Mouse (Mus musculus) MEL (cell line): ENCODE measurements around the gene Atp1a1. TPM values are rescaled to one million over a fixed set of nuclear protein-coding genes. Genes with fewer than 3 reads are reported as not detected.

Experiments used
- DNase-seq: peaks from one replicate; pipeline ENCODE4 v3.0.0; 2011; ENCODE audit warnings: low read depth, low spot score
- H3K27ac ChIP-seq: 2 replicates; pipeline ENCODE4 v1.5.1; 2012; ENCODE audit warnings: low read depth, mild to moderate bottlenecking, control low read depth, low read length, moderate library complexity; ENCODE audit not compliant: control insufficient read depth
- H3K27me3 ChIP-seq, 2 experiments: fragments of 150-350 bp in 1 of 2; sonication (generic) in 1 of 2; 2 replicates each; pipeline ENCODE4 v1.6.1; 2012; ENCODE audit warnings: low read length in 2 of 2, mild to moderate bottlenecking in 2 of 2, improper control_type of control experiment in 1 of 2, moderate library complexity in 1 of 2; ENCODE audit not compliant: insufficient read depth in 2 of 2, control insufficient read depth in 1 of 2
- H3K36me3 ChIP-seq, 2 experiments: 2 replicates each; pipeline ENCODE4 v1.6.1; 2012 to 2014; ENCODE audit warnings: low read length in 2 of 2, improper control_type of control experiment in 1 of 2, inconsistent platforms in 1 of 2, mild to moderate bottlenecking in 1 of 2; ENCODE audit not compliant: insufficient read depth in 2 of 2, control insufficient read depth in 1 of 2
- H3K4me1 ChIP-seq, 2 experiments: fragments of 150-350 bp in 1 of 2; sonication (generic) in 1 of 2; 2 replicates each; pipeline ENCODE4 v1.6.1; 2012; ENCODE audit warnings: low read length in 2 of 2, improper control_type of control experiment in 1 of 2, mild to moderate bottlenecking in 1 of 2; ENCODE audit not compliant: insufficient read depth in 2 of 2, control insufficient read depth in 1 of 2
- H3K4me3 ChIP-seq, 2 experiments: fragments of 150-350 bp in 1 of 2; sonication (generic) in 1 of 2; 2 replicates each; pipeline ENCODE4 v1.5.1; 2012; ENCODE audit warnings: low read depth in 2 of 2, low read length in 2 of 2, mild to moderate bottlenecking in 2 of 2, moderate library complexity in 2 of 2, control low read depth in 1 of 2, improper control_type of control experiment in 1 of 2; ENCODE audit not compliant: control insufficient read depth in 1 of 2, insufficient read depth in 1 of 2
- H3K79me2 ChIP-seq: 2 replicates; pipeline ENCODE4 v1.6.1; 2012; ENCODE audit warnings: mild to moderate bottlenecking, low read length, moderate library complexity; ENCODE audit not compliant: control insufficient read depth, poor library complexity, insufficient read depth
- H3K9ac ChIP-seq: 2 replicates; pipeline ENCODE4 v1.6.1; 2012; ENCODE audit warnings: low read depth, mild to moderate bottlenecking, control low read depth, low read length, moderate library complexity; ENCODE audit not compliant: control insufficient read depth, poor library complexity, severe bottlenecking
- H3K9me3 ChIP-seq: fragments of 150-350 bp; sonication (generic); replicated peaks from 2 replicates; pipeline ENCODE4 v1.6.1; 2012; ENCODE audit warnings: mild to moderate bottlenecking, low read length, improper control_type of control experiment, moderate library complexity; ENCODE audit not compliant: insufficient read depth
- GATA1 ChIP-seq: IDR thresholded peaks from 2 replicates; pipeline ENCODE4 v1.6.1; 2011; ENCODE audit warnings: low read depth, low read length, improper control_type of control experiment
- MAFK ChIP-seq: IDR thresholded peaks from 2 replicates; pipeline ENCODE4 v1.6.1; 2011; ENCODE audit warnings: low read depth, mild to moderate bottlenecking, low read length, improper control_type of control experiment, borderline replicate concordance
- MAX ChIP-seq: IDR thresholded peaks from 2 replicates; pipeline ENCODE4 v1.6.1; 2011; ENCODE audit warnings: low read length, improper control_type of control experiment
- MAZ ChIP-seq: IDR thresholded peaks from 2 replicates; pipeline ENCODE4 v1.6.1; 2012; ENCODE audit warnings: low read depth, mild to moderate bottlenecking, inconsistent platforms, low read length, improper control_type of control experiment
- MYB ChIP-seq: IDR thresholded peaks from 2 replicates; pipeline ENCODE4 v1.6.1; 2011; ENCODE audit warnings: mild to moderate bottlenecking, low read depth, low read length, improper control_type of control experiment
- MYC ChIP-seq: IDR thresholded peaks from 2 replicates; pipeline ENCODE4 v1.6.1; 2011; ENCODE audit warnings: low read depth, mild to moderate bottlenecking, low read length, improper control_type of control experiment, moderate library complexity
- NELFE ChIP-seq: IDR thresholded peaks from 2 replicates; pipeline ENCODE4 v1.6.1; 2011; ENCODE audit warnings: low read depth, low read length, improper control_type of control experiment
- NRF1 ChIP-seq: IDR thresholded peaks from 2 replicates; pipeline ENCODE4 v1.6.1; 2014; ENCODE audit warnings: low read depth, mild to moderate bottlenecking, inconsistent platforms, low read length, improper control_type of control experiment, moderate library complexity; ENCODE audit not compliant: poor library complexity, insufficient read depth, severe bottlenecking
- POLR2A ChIP-seq, 2 experiments: IDR thresholded peaks; 2 replicates each; pipeline ENCODE4 v1.6.1; 2011 to 2012; ENCODE audit warnings: low read length in 2 of 2, mild to moderate bottlenecking in 2 of 2, control low read depth in 1 of 2, improper control_type of control experiment in 1 of 2, low read depth in 1 of 2, moderate library complexity in 1 of 2; ENCODE audit not compliant: control insufficient read depth in 1 of 2, insufficient read depth in 1 of 2, poor library complexity in 1 of 2
- POLR2AphosphoS2 ChIP-seq: IDR thresholded peaks from 2 replicates; pipeline ENCODE4 v1.6.1; 2011; ENCODE audit warnings: low read length, improper control_type of control experiment
- TAL1 ChIP-seq: IDR thresholded peaks from 2 replicates; pipeline ENCODE4 v1.6.1; 2012; ENCODE audit warnings: mild to moderate bottlenecking, inconsistent platforms, low read length, moderate library complexity, mixed read lengths
- TBP ChIP-seq: IDR thresholded peaks from 2 replicates; pipeline ENCODE4 v1.8.0; 2011; ENCODE audit warnings: low read depth, low read length, improper control_type of control experiment
- TCF12 ChIP-seq: IDR thresholded peaks from 2 replicates; pipeline ENCODE4 v1.6.1; 2014; ENCODE audit warnings: low read depth, mild to moderate bottlenecking, inconsistent platforms, low read length, improper control_type of control experiment, moderate library complexity
- UBTF ChIP-seq: IDR thresholded peaks from 2 replicates; pipeline ENCODE4 v1.6.1; 2012; ENCODE audit warnings: low read depth, mild to moderate bottlenecking, inconsistent platforms, low read length, improper control_type of control experiment, moderate library complexity, borderline replicate concordance; ENCODE audit not compliant: insufficient read depth
- USF1 ChIP-seq: IDR thresholded peaks from 2 replicates; pipeline ENCODE4 v1.6.1; 2014; ENCODE audit warnings: low read depth, mild to moderate bottlenecking, inconsistent platforms, low read length, improper control_type of control experiment, moderate library complexity
- ZC3H11A ChIP-seq: IDR thresholded peaks from 2 replicates; pipeline ENCODE4 v1.6.1; 2012; ENCODE audit warnings: low read depth, mild to moderate bottlenecking, inconsistent platforms, low read length, improper control_type of control experiment
- ZKSCAN1 ChIP-seq: IDR thresholded peaks from 2 replicates; pipeline ENCODE4 v1.6.1; 2012; ENCODE audit warnings: low read depth, mild to moderate bottlenecking, inconsistent platforms, low read length, improper control_type of control experiment, moderate library complexity
- polyA plus RNA-seq, 2 experiments: library from polyadenylated mRNA; stranded (reverse) in 1 of 2; unstranded in 1 of 2; fragments of >175 nt in 1 of 2; fragments of >200 nt in 1 of 2; gene quantifications; 2 replicates each; pipeline versions ENCODE4 v1.2.1 to v1.2.4; 2012; ENCODE audit warnings: low replicate concordance in 2 of 2, low read depth in 1 of 2; ENCODE audit not compliant: insufficient read length in 2 of 2, insufficient read depth in 1 of 2, missing spikeins in 1 of 2
- total RNA-seq: library from RNA; depleted of rRNA; stranded (reverse); fragments of 300-350 nt; gene quantifications from 2 replicates; pipeline ENCODE4 v1.2.3, GENCODE M21; 2012

Atp1a1 gene
- total and polyA plus RNA-seq, 3 experiments: 136 to 174 TPM; not detected in 1

DNA sequence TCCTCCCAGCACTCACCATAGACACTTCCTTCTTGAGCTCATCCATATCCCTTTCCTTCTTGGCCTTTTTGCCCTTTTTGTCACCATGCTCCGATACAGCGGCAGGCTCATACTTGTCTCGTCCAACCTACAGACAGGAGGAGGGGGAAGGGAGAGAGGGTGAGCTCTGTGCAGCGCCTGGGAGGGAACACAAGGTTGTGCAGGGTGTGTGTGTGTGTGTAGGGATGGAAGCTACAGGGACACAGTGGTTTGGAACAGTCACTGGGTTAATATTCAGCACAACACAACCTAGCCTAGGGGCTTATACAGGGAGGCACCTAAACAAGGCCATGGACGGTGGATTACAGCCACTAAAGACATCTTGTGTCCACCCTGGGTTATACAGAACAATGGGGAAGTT is 9.5 kb downstream of the Atp1a1 start:
- Histone ChIP-seq H3K36me3 (peaks cover 7 to 23% of the 10 kb centered on the region in 2 experiments), H3K27me3 (no peaks in the 10 kb centered on the region), H3K79me2 (peaks cover 12% of the 10 kb centered on the region), H3K9ac (no peak overlapping the region), H3K4me1 (peaks cover 14 to 30% of the 10 kb centered on the region in 2 experiments), H3K4me3 (no peak overlapping the region), H3K27ac (no peak overlapping the region), H3K9me3 (no peaks in the 10 kb centered on the region)
- no peak for TF ChIP-seq UBTF
- TF ChIP-seq ZKSCAN1: no peak
- TF ChIP-seq USF1: no peak
- no peak for TF ChIP-seq POLR2AphosphoS2
- TF ChIP-seq MAX: no peak
- no peak for TF ChIP-seq MAFK
- DNase-seq: no peak

DNA sequence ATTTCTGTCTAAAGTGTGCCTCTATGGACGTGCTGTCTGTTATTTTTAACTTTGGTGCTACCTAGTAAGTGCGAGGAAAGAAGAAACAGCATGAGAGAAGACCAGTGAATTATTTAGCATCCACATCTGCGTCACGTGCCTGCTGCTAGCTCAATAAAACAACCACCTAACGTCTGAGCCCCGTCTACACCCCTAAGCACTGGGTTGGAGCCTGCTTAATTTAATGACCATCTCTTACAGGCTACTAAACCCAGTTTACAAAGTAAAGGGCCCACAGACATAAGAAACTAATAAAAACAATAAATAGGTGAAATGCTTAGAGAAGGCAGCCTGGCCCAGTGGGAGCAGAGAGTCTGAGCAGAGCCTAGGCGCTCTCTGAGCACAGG is 11.2 kb downstream of the Atp1a1 start:
- TF ChIP-seq ZKSCAN1 (no peak), TAL1 (no peak), TCF12 (no peak), ZC3H11A (no peak), MAX (no peak), TBP (no peak), MAZ (no peak), GATA1 (no peak), MYB (no peak), NELFE (no peak), MAFK (no peak), POLR2A (IDR thresholded peaks at IDR 0.05; ENCODE audit: control insufficient read depth in 1 of 2, insufficient read depth in 1 of 2, low read depth in 1 of 2, low read length in 2 of 2, poor library complexity in 1 of 2) (no peak), MYC (no peak), NRF1 (no peak)
- no peaks in the 10 kb centered on the region for H3K27me3 ChIP-seq
- peaks cover 7 to 17% of the 10 kb centered on the region in 2 experiments for H3K36me3 ChIP-seq
- peaks cover 12 to 21% of the 10 kb centered on the region in 2 experiments for H3K4me1 ChIP-seq
- no peak overlapping the region for H3K27ac ChIP-seq
- H3K4me3 ChIP-seq: no peak overlapping the region
- no peak for DNase-seq
- no peaks in the 10 kb centered on the region for H3K9me3 ChIP-seq
- no peak overlapping the region for H3K9ac ChIP-seq
- H3K79me2 ChIP-seq: peaks cover 6% of the 10 kb centered on the region; the same call in 1 of the 2 replicates
